Mouse (Mus musculus): Measurements from ENCODE around the gene Unc93b1. TPM values are rescaled to one million over a fixed set of nuclear protein-coding genes. Genes with fewer than 3 reads are reported as not detected.
"Not testable (repeated sequence)": the region's sequence is repeated elsewhere in the genome, so short reads cannot be mapped to it uniquely, and the experiment has no call there.

Gene Unc93b1
- polyA plus RNA-seq, 1 experiment from 2014 or later: 27.7 TPM

- Histone ChIP-seq H3K36me3 (no peaks in the 10 kb centered on the region), H3K4me3 (replicated peaks) (no peak overlapping the region), H3K27me3 (no peaks in the 10 kb centered on the region), H3K4me2 (replicated peaks) (no peak overlapping the region), H3K9ac (no peak overlapping the region), H3K9me3 (replicated peaks) (no peaks in the 10 kb centered on the region), H3K4me1 (0 out of 2 replicates have a peak, but pooled peaks cover 1% of the 10 kb centered on the region), H3K27ac (replicated peaks) (no peak overlapping the region)
- no peak for ATAC-seq (ENCODE audit: insufficient number of reproducible peaks, low FRiP score, low TSS enrichment, low read depth)
- 70% methylated on average over 11 of the region's 11 CpGs for WGBS
Measured at GRCm38 (mm10) chr19:3966330-3967075, 31.5 kb downstream of the Unc93b1 start.

GRCm38 (mm10) chr19:3967258-3967657 is 32.3 kb downstream of the Unc93b1 start:
- H3K4me3 ChIP-seq (replicated peaks): no peak overlapping the region
- ATAC-seq (ENCODE audit: insufficient number of reproducible peaks, low FRiP score, low TSS enrichment, low read depth): no peak
- H3K27me3 ChIP-seq: no peaks in the 10 kb centered on the region
- H3K9ac ChIP-seq: no peak overlapping the region
- no peak overlapping the region for H3K27ac ChIP-seq (replicated peaks)
- no peaks in the 10 kb centered on the region for H3K36me3 ChIP-seq
- H3K4me1 ChIP-seq: peaks cover 6% of the 10 kb centered on the region; the same call in 1 of the 2 replicates
- H3K9me3 ChIP-seq (replicated peaks): no peaks in the 10 kb centered on the region
- 56% methylated on average over 3 of the region's 3 CpGs for WGBS
- H3K4me2 ChIP-seq (replicated peaks): no peak overlapping the region

GRCm38 (mm10) chr19:3972229-3972628 is 37.2 kb downstream of the Unc93b1 start, which contains the start of gene Aldh3b2:
TSS of gene Aldh3b2 (plus strand) at chr19:3972328.
- peak within 1 kb of the TSS; percentile 12; the same call in 1 of the 2 replicates for H3K4me2 ChIP-seq (replicated peaks)
- no peaks in the 10 kb centered on the region for H3K36me3 ChIP-seq
- H3K9me3 ChIP-seq (replicated peaks): no peaks in the 10 kb centered on the region
- peak; percentile 40; the same call in 1 of the 2 replicates for ATAC-seq (ENCODE audit: insufficient number of reproducible peaks, low FRiP score, low TSS enrichment, low read depth)
- no peak within 1 kb of the TSS for H3K9ac ChIP-seq
- no peaks in the 10 kb centered on the region for H3K27me3 ChIP-seq
- peaks cover 12% of the 10 kb centered on the region for H3K4me1 ChIP-seq
- peak within 1 kb of the TSS; percentile 65 for H3K27ac ChIP-seq (replicated peaks)
- no peak within 1 kb of the TSS for H3K4me3 ChIP-seq (replicated peaks)
- 19% methylated on average over 9 of the region's 9 CpGs for WGBS

- 58% methylated on average over 6 of the region's 6 CpGs for WGBS
- H3K4me2 ChIP-seq (replicated peaks); H3K36me3 ChIP-seq; H3K9me3 ChIP-seq (replicated peaks); ATAC-seq (ENCODE audit: insufficient number of reproducible peaks, low FRiP score, low TSS enrichment, low read depth); H3K4me3 ChIP-seq (replicated peaks); H3K27me3 ChIP-seq; H3K9ac ChIP-seq; H3K27ac ChIP-seq (replicated peaks): not testable (repeated sequence)
- peaks cover 12% of the 10 kb centered on the region for H3K4me1 ChIP-seq
Measured at GRCm38 (mm10) chr19:3974608-3975007, 39.6 kb downstream of the Unc93b1 start.

GRCm38 (mm10) chr19:3975866-3976265 is 40.9 kb downstream of the Unc93b1 start:
- H3K9ac ChIP-seq: no peak overlapping the region
- H3K27ac ChIP-seq (replicated peaks): no peak overlapping the region
- no peaks in the 10 kb centered on the region for H3K9me3 ChIP-seq (replicated peaks)
- H3K4me1 ChIP-seq: peaks cover 16% of the 10 kb centered on the region
- H3K36me3 ChIP-seq: no peaks in the 10 kb centered on the region
- H3K27me3 ChIP-seq: no peaks in the 10 kb centered on the region
- no peak for ATAC-seq (ENCODE audit: insufficient number of reproducible peaks, low FRiP score, low TSS enrichment, low read depth)
- WGBS: 55% methylated on average over 2 of the region's 2 CpGs
- no peak overlapping the region for H3K4me2 ChIP-seq (replicated peaks)
- no peak overlapping the region for H3K4me3 ChIP-seq (replicated peaks)

GRCm38 (mm10) chr19:3980309-3980708 is 45.3 kb downstream of the Unc93b1 start:
- peaks cover 8% of the 10 kb centered on the region for H3K4me1 ChIP-seq
- H3K4me3 ChIP-seq (replicated peaks): no peak overlapping the region
- H3K9me3 ChIP-seq (replicated peaks): no peaks in the 10 kb centered on the region
- H3K27me3 ChIP-seq: no peaks in the 10 kb centered on the region
- H3K27ac ChIP-seq (replicated peaks): no peak overlapping the region
- H3K9ac ChIP-seq: no peak overlapping the region
- H3K4me2 ChIP-seq (replicated peaks): no peak overlapping the region
- 11% methylated on average over 4 of the region's 4 CpGs for WGBS
- peak; percentile 70 for ATAC-seq (ENCODE audit: insufficient number of reproducible peaks, low FRiP score, low TSS enrichment, low read depth)
- no peaks in the 10 kb centered on the region for H3K36me3 ChIP-seq

GRCm38 (mm10) chr19:3980917-3981316 is 45.9 kb downstream of the Unc93b1 start:
- 78% methylated on average over 9 of the region's 9 CpGs for WGBS
- Histone ChIP-seq H3K9me3 (replicated peaks) (no peaks in the 10 kb centered on the region), H3K4me2 (replicated peaks) (no peak overlapping the region), H3K36me3 (no peaks in the 10 kb centered on the region), H3K4me3 (replicated peaks) (no peak overlapping the region), H3K27ac (replicated peaks) (no peak overlapping the region), H3K27me3 (no peaks in the 10 kb centered on the region), H3K9ac (no peak overlapping the region), H3K4me1 (peaks cover 8% of the 10 kb centered on the region)
- no peak for ATAC-seq (ENCODE audit: insufficient number of reproducible peaks, low FRiP score, low TSS enrichment, low read depth)

GRCm38 (mm10) chr19:3983527-3984200 is 48.7 kb downstream of the Unc93b1 start:
- Histone ChIP-seq H3K4me3 (replicated peaks) (no peak overlapping the region), H3K9ac (no peak overlapping the region), H3K36me3 (no peaks in the 10 kb centered on the region), H3K4me1 (peaks cover 20% of the 10 kb centered on the region), H3K9me3 (replicated peaks) (no peaks in the 10 kb centered on the region), H3K27ac (replicated peaks) (0 out of 2 replicates have a peak overlapping the region, but pooled peaks have one; percentile 6), H3K27me3 (no peaks in the 10 kb centered on the region), H3K4me2 (replicated peaks) (no peak overlapping the region)
- WGBS: 36% methylated on average over 9 of the region's 9 CpGs
- ATAC-seq (ENCODE audit: insufficient number of reproducible peaks, low FRiP score, low TSS enrichment, low read depth): no peak

GRCm38 (mm10) chr19:3985261-3985681 is 50.3 kb downstream of the Unc93b1 start:
- no peak overlapping the region for H3K9ac ChIP-seq
- H3K36me3 ChIP-seq: no peaks in the 10 kb centered on the region
- no peak for ATAC-seq (ENCODE audit: insufficient number of reproducible peaks, low FRiP score, low TSS enrichment, low read depth)
- WGBS: 47% methylated on average over 8 of the region's 8 CpGs
- H3K9me3 ChIP-seq (replicated peaks): no peaks in the 10 kb centered on the region
- no peak overlapping the region for H3K4me2 ChIP-seq (replicated peaks)
- H3K27ac ChIP-seq (replicated peaks): 0 out of 2 replicates have a peak overlapping the region, but pooled peaks have one; percentile 24
- H3K27me3 ChIP-seq: no peaks in the 10 kb centered on the region
- peaks cover 16% of the 10 kb centered on the region for H3K4me1 ChIP-seq
- H3K4me3 ChIP-seq (replicated peaks): no peak overlapping the region

GRCm38 (mm10) chr19:3986334-3986733 is 51.3 kb downstream of the Unc93b1 start, which contains the start of gene Acy3:
TSS of gene Acy3 (plus strand) at chr19:3986570.
- Histone ChIP-seq H3K27ac (replicated peaks) (peak within 1 kb of the TSS; percentile 24; the same call in 1 of the 2 replicates), H3K36me3 (no peaks in the 10 kb centered on the region), H3K4me3 (replicated peaks) (no peak within 1 kb of the TSS; the same call in 1 of the 2 replicates), H3K4me2 (replicated peaks) (peak within 1 kb of the TSS; percentile 26), H3K4me1 (peaks cover 16% of the 10 kb centered on the region), H3K9me3 (replicated peaks) (no peaks in the 10 kb centered on the region), H3K27me3 (no peaks in the 10 kb centered on the region), H3K9ac (no peak within 1 kb of the TSS)
- ATAC-seq (ENCODE audit: insufficient number of reproducible peaks, low FRiP score, low TSS enrichment, low read depth): no peak
- WGBS: 9% methylated on average over 8 of the region's 8 CpGs

- ATAC-seq (ENCODE audit: insufficient number of reproducible peaks, low FRiP score, low TSS enrichment, low read depth): no peak
- Histone ChIP-seq H3K4me3 (replicated peaks) (no peak overlapping the region), H3K27me3 (no peaks in the 10 kb centered on the region), H3K36me3 (no peaks in the 10 kb centered on the region), H3K4me2 (replicated peaks) (no peak overlapping the region), H3K9me3 (replicated peaks) (no peaks in the 10 kb centered on the region), H3K9ac (no peak overlapping the region), H3K4me1 (peaks cover 16% of the 10 kb centered on the region), H3K27ac (replicated peaks) (no peak overlapping the region)
- 82% methylated on average over 14 of the region's 14 CpGs for WGBS
Measured at GRCm38 (mm10) chr19:3988066-3988465, 53.1 kb downstream of the Unc93b1 start.

All from embryonic facial prominence, embryonic 15.5 days (tissue).